Mouse (Mus musculus): ENCODE measurements around the gene Gpr119. TPM values are rescaled to one million over a fixed set of nuclear protein-coding genes. Genes with fewer than 3 reads are reported as not detected.

Gene Gpr119
- polyA plus RNA-seq (2015; fragmentation: Illumina TruSeq; extraction: RNeasy Lipid Tissue Mini Kit (QIAGEN cat#74804); ENCODE audit: low read depth, low replicate concordance): not detected

DNA sequence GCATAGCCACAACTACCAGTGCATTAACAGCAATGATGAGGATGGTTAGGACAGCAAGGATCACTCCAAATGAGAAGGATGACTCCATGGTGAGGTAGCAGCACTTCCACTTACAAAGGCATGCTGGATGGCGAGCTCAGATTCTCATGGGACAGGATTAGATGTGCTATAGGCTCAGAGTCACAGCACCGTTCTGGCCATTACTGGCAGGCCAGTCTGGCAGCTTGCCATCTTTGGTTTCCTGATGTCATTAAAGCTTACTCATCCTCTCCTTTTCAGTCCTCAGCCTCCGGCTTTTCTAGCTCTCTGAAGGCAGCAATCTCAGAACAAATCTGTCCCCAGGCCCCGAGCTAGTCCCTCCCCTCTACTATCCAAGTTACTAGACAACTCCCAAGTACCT lies at the start of gene Gpr119:
Gpr119 (minus strand) TSS at position 308 of the 400 bp plus-strand sequence.

DNA sequence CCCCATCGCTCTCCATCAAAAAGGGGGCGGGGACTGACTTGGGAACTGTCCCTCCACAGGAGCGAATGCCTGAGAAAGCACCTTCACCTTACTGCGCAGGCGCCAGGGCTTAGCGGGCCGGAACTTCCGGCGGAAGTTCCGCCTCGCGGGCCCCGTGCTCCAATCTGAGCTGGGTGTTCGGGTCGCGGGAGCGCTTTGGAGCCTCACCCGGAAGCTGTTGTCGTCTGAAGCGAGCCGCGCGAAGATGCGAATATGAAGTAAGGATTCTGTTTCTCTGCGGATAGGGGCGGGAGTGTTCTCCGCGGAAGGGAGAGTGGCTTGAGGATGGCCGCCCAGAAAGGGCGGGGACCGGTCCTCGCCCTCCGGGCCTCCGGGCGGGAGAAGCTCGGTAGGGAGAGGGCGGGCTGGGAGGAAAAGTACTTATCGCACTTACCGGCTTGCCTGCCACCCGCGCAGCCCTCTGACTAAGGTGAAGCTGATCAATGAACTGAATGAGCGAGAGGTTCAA lies 20.6 kb upstream of the Gpr119 start, which contains the start of gene Rbmx2:
Rbmx2 (plus strand) TSS at position 141 of the 508 bp plus-strand sequence.

DNA sequence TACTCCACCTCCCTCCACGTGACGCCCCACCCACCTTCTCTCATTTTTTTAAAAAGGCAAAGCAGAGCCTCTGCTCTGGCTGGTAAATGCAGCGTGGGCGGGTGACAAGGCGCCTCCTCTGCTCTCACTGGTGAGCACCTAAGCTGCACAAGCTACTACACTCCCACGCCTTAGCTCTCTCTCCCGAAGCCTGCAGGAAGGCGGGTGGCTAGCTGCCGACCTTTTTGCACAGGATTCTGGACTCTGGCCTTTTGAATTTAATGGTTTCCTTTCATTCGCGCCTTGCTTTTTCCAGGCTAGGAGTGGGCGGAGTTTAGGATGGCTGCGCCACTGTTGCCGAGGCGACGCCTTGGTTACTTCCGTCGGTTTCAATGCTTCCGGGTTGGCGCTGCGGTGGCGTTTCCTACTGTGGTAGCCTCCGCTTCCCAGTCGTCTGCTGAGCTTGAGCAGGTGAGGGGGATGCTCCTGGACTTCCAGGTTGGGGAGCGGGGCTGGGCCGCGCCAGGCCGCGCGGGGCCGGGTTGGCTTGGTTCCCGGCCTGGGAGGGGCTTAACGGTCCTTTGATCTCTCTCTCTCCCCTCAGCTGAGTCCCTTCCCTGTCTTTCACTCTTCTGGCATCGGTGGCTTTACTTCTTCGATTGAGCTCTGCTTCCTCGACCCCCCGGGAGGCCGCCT lies 50.8 kb downstream of the Gpr119 start, which contains the start of gene Slc25a14:
Slc25a14 (plus strand) TSS at position 35 of the 675 bp plus-strand sequence.

Other genes starting within 250 kb of the Gpr119 start
- gene Elf4, start 211.3 kb downstream of the Gpr119 start, polyA plus RNA-seq (2015; fragmentation: Illumina TruSeq; extraction: RNeasy Lipid Tissue Mini Kit (QIAGEN cat#74804); ENCODE audit: low read depth, low replicate concordance): 0.48 TPM
- gene Aifm1, start 160.9 kb downstream of the Gpr119 start, polyA plus RNA-seq (2015; fragmentation: Illumina TruSeq; extraction: RNeasy Lipid Tissue Mini Kit (QIAGEN cat#74804); ENCODE audit: low read depth, low replicate concordance): 22.5 TPM
- 48.6 TPM for gene Rab33a, start 155.2 kb downstream of the Gpr119 start, polyA plus RNA-seq (2015; fragmentation: Illumina TruSeq; extraction: RNeasy Lipid Tissue Mini Kit (QIAGEN cat#74804); ENCODE audit: low read depth, low replicate concordance)
- 18.8 TPM for gene Zfp280c, start 80.0 kb downstream of the Gpr119 start, polyA plus RNA-seq (2015; fragmentation: Illumina TruSeq; extraction: RNeasy Lipid Tissue Mini Kit (QIAGEN cat#74804); ENCODE audit: low read depth, low replicate concordance)
- 82.2 TPM for gene Slc25a14, start 51.1 kb downstream of the Gpr119 start, polyA plus RNA-seq (2015; fragmentation: Illumina TruSeq; extraction: RNeasy Lipid Tissue Mini Kit (QIAGEN cat#74804); ENCODE audit: low read depth, low replicate concordance)
- gene Rbmx2, start 20.5 kb upstream of the Gpr119 start, polyA plus RNA-seq (2015; fragmentation: Illumina TruSeq; extraction: RNeasy Lipid Tissue Mini Kit (QIAGEN cat#74804); ENCODE audit: low read depth, low replicate concordance): 7.1 TPM
- not detected for gene Gm595, start 203.2 kb upstream of the Gpr119 start, polyA plus RNA-seq (2015; fragmentation: Illumina TruSeq; extraction: RNeasy Lipid Tissue Mini Kit (QIAGEN cat#74804); ENCODE audit: low read depth, low replicate concordance)

Data from brain, adult 10 weeks (tissue).